Mouse (Mus musculus) E14TG2a.4 (cell line): ENCODE measurements at regions not wholly inside any gene's neighbourhood (a gene's known extent, or its start where the extent isn't known, plus 50 kb on each side); places are given as distances from the start of the nearest gene placed in this dataset.

Source experiments
- CTCF ChIP-seq: conservative IDR thresholded peaks from 2 replicates; pipeline ENCODE4 v1.5.1; 2014; ENCODE audit warnings: low read length
- NANOG ChIP-seq: IDR thresholded peaks from 2 replicates; pipeline ENCODE4 v1.6.1; 2014; ENCODE audit warnings: borderline replicate concordance, low read length, mixed read lengths

GRCm38 (mm10) chr3:56859841-56860240 lies 441.9 kb downstream of the Tm4sf1 start:
- TF ChIP-seq CTCF (no peak), NANOG (no peak)
